Mouse (Mus musculus) liver, adult 2 months (tissue): ENCODE measurements around the gene Mrps17. TPM values are rescaled to one million over a fixed set of nuclear protein-coding genes. Genes with fewer than 3 reads are reported as not detected.

Source experiments
- DNase-seq: peaks from one replicate; pipeline ENCODE4 v3.0.0-alpha.2; 2011; ENCODE audit warnings: low read depth, low spot score; ENCODE audit errors: extremely low read depth
- H3K27ac ChIP-seq: fragments of 200-500 bp; replicated peaks from 2 replicates; pipeline ENCODE4 v1.5.1; 2012; ENCODE audit warnings: low read depth, mild to moderate bottlenecking, control low read depth, inconsistent platforms, low read length; ENCODE audit not compliant: insufficient read depth
- H3K27me3 ChIP-seq: fragments of 200-500 bp; 2 replicates; pipeline ENCODE4 v1.6.1; 2012; ENCODE audit warnings: mild to moderate bottlenecking, moderate library complexity, low read length, inconsistent platforms; ENCODE audit not compliant: control insufficient read depth, insufficient read depth
- H3K36me3 ChIP-seq: fragments of 200-500 bp; 2 replicates; pipeline ENCODE4 v1.6.1; 2012; ENCODE audit warnings: low read length, inconsistent platforms; ENCODE audit not compliant: control insufficient read depth, insufficient read depth
- H3K4me1 ChIP-seq: fragments of 200-500 bp; 2 replicates; pipeline ENCODE4 v1.6.1; 2011; ENCODE audit warnings: low read length; ENCODE audit not compliant: control insufficient read depth, insufficient read depth
- H3K4me3 ChIP-seq: fragments of 200-500 bp; 2 replicates; pipeline ENCODE4 v1.5.1; 2011; ENCODE audit warnings: low read depth, mild to moderate bottlenecking, control low read depth, low read length, moderate library complexity; ENCODE audit not compliant: insufficient read depth
- H3K79me2 ChIP-seq: fragments of 200-500 bp; 2 replicates; pipeline ENCODE4 v1.6.1; 2012; ENCODE audit warnings: inconsistent platforms, mild to moderate bottlenecking, low read length, moderate library complexity; ENCODE audit not compliant: control insufficient read depth, insufficient read depth
- H3K9ac ChIP-seq: fragments of 200-500 bp; 2 replicates; pipeline ENCODE4 v1.6.1; 2012; ENCODE audit warnings: low read depth, mild to moderate bottlenecking, control low read depth, inconsistent platforms, low read length
- CTCF ChIP-seq: fragments of 200-500 bp; IDR thresholded peaks from 2 replicates; pipeline ENCODE4 v1.5.1; 2011; ENCODE audit warnings: low read depth, low read length, control low read depth
- POLR2A ChIP-seq: fragments of 200-500 bp; IDR thresholded peaks from 2 replicates; pipeline ENCODE4 v1.6.1; 2011; ENCODE audit warnings: low read length, control low read depth; ENCODE audit not compliant: insufficient read depth; ENCODE audit errors: extremely low read depth
- WGBS: fragments of 180-500 bp; shearing (Covaris S2); methylation state at CpG from one replicate; pipeline ENCODE4 v1.1.7; 2018; 5-methylcytosine and 5-hydroxymethylcytosine counted together
- polyA plus RNA-seq: library from polyadenylated mRNA; depleted of rRNA; stranded (reverse); fragments of >200 nt; gene quantifications from 2 replicates; pipeline ENCODE4 v1.2.3, GENCODE M21; 2012
- total RNA-seq: library from RNA; depleted of rRNA; stranded (reverse); fragments of >200 nt; gene quantifications from 2 replicates; pipeline ENCODE4 v1.2.3, GENCODE M21; 2014

The Mrps17 gene
- total and polyA plus RNA-seq, 2 experiments = 55.5 to 94.6 TPM

GRCm38 (mm10) chr5:129717016-129717415 lies 1.7 kb downstream of the Mrps17 start:
- Histone ChIP-seq H3K27ac (no peak overlapping the region), H3K4me3 (no peak overlapping the region), H3K79me2 (peaks cover 3% of the 10 kb centered on the region; the same call in 1 of the 2 replicates), H3K36me3 (peaks cover 8% of the 10 kb centered on the region), H3K9ac (no peak overlapping the region), H3K4me1 (no peaks in the 10 kb centered on the region; the same call in 1 of the 2 replicates), H3K27me3 (no peaks in the 10 kb centered on the region)
- WGBS = 84% methylated on average over 9 of the region's 9 CpGs
- TF ChIP-seq POLR2A = no peak
- no peak for TF ChIP-seq CTCF
- DNase-seq = no peak

- no peak for DNase-seq
- H3K27me3 ChIP-seq = no peaks in the 10 kb centered on the region
- no peak overlapping the region for H3K9ac ChIP-seq
- H3K4me1 ChIP-seq = no peaks in the 10 kb centered on the region; the same call in 1 of the 2 replicates
- peaks cover 3% of the 10 kb centered on the region; the same call in 1 of the 2 replicates for H3K79me2 ChIP-seq
- no peak for TF ChIP-seq POLR2A
- 0 out of 2 replicates have a peak, but pooled peaks have one; percentile 2 for TF ChIP-seq CTCF
- H3K27ac ChIP-seq = no peak overlapping the region
- H3K36me3 ChIP-seq = peaks cover 8% of the 10 kb centered on the region
- H3K4me3 ChIP-seq = no peak overlapping the region
- 95% methylated on average over 3 of the region's 3 CpGs for WGBS
Measured at GRCm38 (mm10) chr5:129720176-129720575, 4.9 kb downstream of the Mrps17 start.

DNA sequence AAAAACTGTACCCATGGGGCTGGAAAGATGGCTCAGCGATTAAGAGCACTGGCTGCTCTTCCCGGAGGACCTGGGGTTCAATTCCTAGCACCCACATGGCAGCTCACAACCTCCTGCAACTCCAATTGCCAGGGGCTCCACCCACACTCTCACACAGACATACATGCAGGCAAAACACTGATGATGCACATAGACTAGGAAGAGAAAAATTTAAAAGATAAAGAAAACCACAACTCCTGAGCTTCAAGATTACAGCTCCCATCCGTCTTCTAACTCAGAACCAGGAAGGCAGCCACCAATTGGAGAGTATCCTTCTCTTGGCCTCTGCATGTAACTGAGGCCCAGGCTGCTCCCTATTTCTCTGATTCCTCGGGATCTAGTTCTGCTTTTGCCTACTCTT lies 9.0 kb downstream of the Mrps17 start:
- no peak for DNase-seq
- Histone ChIP-seq H3K36me3 (no peaks in the 10 kb centered on the region; the same call in 1 of the 2 replicates), H3K4me1 (0 out of 2 replicates have a peak, but pooled peaks cover 2% of the 10 kb centered on the region), H3K9ac (no peak overlapping the region), H3K4me3 (peak overlapping the region; percentile 74; the same call in 1 of the 2 replicates), H3K79me2 (0 out of 2 replicates have a peak, but pooled peaks cover 6% of the 10 kb centered on the region), H3K27ac (peak overlapping the region; percentile 91; the same call in 1 of the 2 replicates), H3K27me3 (no peaks in the 10 kb centered on the region)
- 49% methylated on average over 4 of the region's 4 CpGs for WGBS
- TF ChIP-seq POLR2A = no peak
- no peak for TF ChIP-seq CTCF

- Histone ChIP-seq H3K36me3 (no peaks in the 10 kb centered on the region), H3K9ac (peak within 1 kb of the TSS; percentile 84), H3K4me3 (peak within 1 kb of the TSS; percentile 74), H3K27me3 (no peaks in the 10 kb centered on the region), H3K4me1 (peaks cover 6% of the 10 kb centered on the region; the same call in 1 of the 2 replicates), H3K27ac (peak within 1 kb of the TSS; percentile 91), H3K79me2 (0 out of 2 replicates have a peak, but pooled peaks cover 6% of the 10 kb centered on the region)
- DNase-seq = peak; percentile 59
- WGBS = 1% methylated on average over 88 of the region's 93 CpGs
- TF ChIP-seq CTCF = peak; percentile 98
- TF ChIP-seq POLR2A = peak; percentile 72
Measured at GRCm38 (mm10) chr5:129724834-129725773, 9.8 kb downstream of the Mrps17 start, which contains the start of gene Nipsnap2. Gene Nipsnap2, plus strand, starts transcription at chr5:129725063.

DNA sequence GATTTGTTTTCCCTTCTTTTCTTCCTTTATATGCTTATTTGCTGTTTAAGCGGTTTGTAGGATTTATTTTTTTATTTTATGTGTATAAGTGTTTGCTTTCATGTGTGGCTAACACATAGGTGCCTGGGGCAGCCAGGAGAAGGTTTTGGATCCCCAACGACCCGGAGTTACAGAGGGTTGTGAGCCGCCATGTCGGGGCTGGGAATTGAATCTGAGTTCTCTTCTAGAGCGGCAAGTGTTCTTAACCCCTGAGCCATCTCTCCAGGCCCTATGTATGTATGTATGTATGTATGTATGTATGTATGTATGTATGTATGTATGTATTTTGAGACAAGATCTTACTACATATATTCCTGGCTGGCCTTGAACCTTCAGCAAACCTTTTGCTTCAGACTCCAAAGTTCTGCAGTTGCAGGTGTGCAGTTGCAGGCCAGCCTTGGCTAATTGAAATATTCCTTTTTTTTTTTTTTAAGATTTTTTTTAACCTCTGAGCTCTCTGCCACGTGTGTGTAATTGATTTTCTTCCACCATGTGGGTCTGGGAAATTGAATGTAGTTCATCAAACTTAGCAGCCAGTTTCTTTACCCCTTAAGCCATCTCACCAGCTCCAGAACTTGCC lies 10.6 kb downstream of the Mrps17 start:
- DNase-seq = peak; percentile 66
- H3K9ac ChIP-seq = peak overlapping the region; percentile 84
- H3K4me1 ChIP-seq = peaks cover 7% of the 10 kb centered on the region; the same call in 1 of the 2 replicates
- WGBS = 10% methylated on average over 7 of the region's 7 CpGs
- peaks cover 6% of the 10 kb centered on the region; the same call in 1 of the 2 replicates for H3K79me2 ChIP-seq
- no peaks in the 10 kb centered on the region for H3K27me3 ChIP-seq
- no peaks in the 10 kb centered on the region for H3K36me3 ChIP-seq
- H3K4me3 ChIP-seq = peak overlapping the region; percentile 74
- H3K27ac ChIP-seq = peak overlapping the region; percentile 91
- TF ChIP-seq POLR2A (no peak), CTCF (no peak)
